Mouse (Mus musculus): ENCODE data around the gene Ttyh1. TPM values are rescaled to one million over a fixed set of nuclear protein-coding genes. Genes with fewer than 3 reads are reported as not detected.
"Not testable (repeated sequence)": the region's sequence is repeated elsewhere in the genome, so short reads cannot be mapped to it uniquely, and the experiment has no call there.

Gene Ttyh1
- total RNA-seq, 2 experiments from 2014 or later: 526 to 562 TPM

GRCm38 (mm10) chr7:4148341-4149208, 29.4 kb downstream of the Ttyh1 start:
- no peak for TF ChIP-seq CTCF (conservative IDR thresholded peaks at IDR 0.05)
- H3K4me3 ChIP-seq: peak overlapping the region; percentile 98
- no peak for DNase-seq (ENCODE audit: low spot score in 2 of 2)
- H3K27ac ChIP-seq: peak overlapping the region; percentile 100

GRCm38 (mm10) chr7:4149209-4150054, 30.2 kb downstream of the Ttyh1 start:
- Histone ChIP-seq H3K27ac (peak overlapping the region; percentile 100), H3K4me3 (peak overlapping the region; percentile 98)
- TF ChIP-seq CTCF (conservative IDR thresholded peaks at IDR 0.05): no peak
- peak; percentile 83 to 85 for DNase-seq (ENCODE audit: low spot score in 2 of 2)

DNA sequence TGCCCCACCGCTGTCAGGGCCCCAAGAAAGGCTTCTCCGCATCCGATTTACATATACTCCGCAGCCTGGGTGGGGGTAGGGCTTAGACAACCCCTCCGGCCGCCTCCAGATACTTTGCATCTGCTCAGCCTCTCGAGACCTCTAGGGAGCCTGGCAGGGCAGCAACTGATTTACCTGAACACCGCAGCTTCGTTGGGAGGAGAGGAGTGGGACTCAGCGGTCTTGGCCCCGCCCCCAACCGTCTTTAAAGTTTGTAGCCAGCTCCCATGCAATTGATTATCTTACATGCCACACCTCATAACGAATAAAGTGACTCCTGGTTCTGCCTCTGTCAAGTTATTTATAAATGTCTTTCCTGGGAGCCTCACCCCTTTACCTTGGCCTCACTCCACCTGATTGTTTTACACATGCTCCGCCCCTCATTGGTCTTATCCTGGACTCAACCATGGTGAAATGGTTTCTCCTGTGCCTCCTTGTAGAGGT, 30.9 kb downstream of the Ttyh1 start, which contains the start of gene Leng9:
Leng9 (minus strand) TSS at position 316 of the 483 bp plus-strand sequence.
- H3K4me3 ChIP-seq: peak within 1 kb of the TSS; percentile 98
- TF ChIP-seq CTCF (conservative IDR thresholded peaks at IDR 0.05): no peak
- DNase-seq (ENCODE audit: low spot score in 2 of 2): no peak
- H3K27ac ChIP-seq: peak within 1 kb of the TSS; percentile 100

- Histone ChIP-seq H3K27ac (peak overlapping the region; percentile 43; the same call in 1 of the 2 replicates), H3K4me3 (peak overlapping the region; percentile 98)
- TF ChIP-seq CTCF (conservative IDR thresholded peaks at IDR 0.05): no peak
- DNase-seq (ENCODE audit: low spot score in 2 of 2): no peak
Observed at GRCm38 (mm10) chr7:4150811-4151221, 31.6 kb downstream of the Ttyh1 start.

GRCm38 (mm10) chr7:4151241-4151640, 32.0 kb downstream of the Ttyh1 start:
- DNase-seq (ENCODE audit: low spot score in 2 of 2): no peak
- TF ChIP-seq CTCF (conservative IDR thresholded peaks at IDR 0.05): no peak
- peak overlapping the region; percentile 98 for H3K4me3 ChIP-seq
- H3K27ac ChIP-seq: no peak overlapping the region

- Histone ChIP-seq H3K27ac (no peak overlapping the region), H3K4me3 (no peak overlapping the region)
- DNase-seq (ENCODE audit: low spot score in 2 of 2): no peak
- no peak for TF ChIP-seq CTCF (conservative IDR thresholded peaks at IDR 0.05)
Observed at GRCm38 (mm10) chr7:4154356-4154755, 35.1 kb downstream of the Ttyh1 start.

- no peak for DNase-seq (ENCODE audit: low spot score in 2 of 2)
- Histone ChIP-seq H3K27ac (no peak overlapping the region), H3K4me3 (no peak overlapping the region)
- TF ChIP-seq CTCF (conservative IDR thresholded peaks at IDR 0.05): no peak
Observed at GRCm38 (mm10) chr7:4154976-4155375, 35.8 kb downstream of the Ttyh1 start.

DNA sequence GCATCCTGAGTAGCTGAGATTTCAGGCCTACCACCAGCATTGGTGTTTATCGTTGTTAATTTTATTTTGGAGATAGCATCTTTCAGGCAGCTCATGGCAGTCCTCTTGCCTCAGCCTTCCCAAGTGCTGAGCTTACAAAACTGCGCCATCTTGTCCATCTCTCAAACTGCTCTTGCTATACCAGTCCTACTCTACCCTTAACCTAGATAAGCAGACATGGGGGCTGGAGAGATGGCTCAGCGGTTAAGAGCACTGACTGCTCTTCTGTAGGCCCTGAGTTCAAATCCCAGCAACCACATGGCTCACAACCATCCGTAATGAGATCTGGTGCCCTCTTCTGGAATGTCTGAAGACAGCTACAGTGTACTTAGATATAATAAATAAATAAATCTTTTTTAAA, 42.4 kb downstream of the Ttyh1 start:
- not testable (repeated sequence) for H3K27ac ChIP-seq; H3K4me3 ChIP-seq; DNase-seq (ENCODE audit: low spot score in 2 of 2)
- peak; percentile 36 for TF ChIP-seq CTCF (conservative IDR thresholded peaks at IDR 0.05)

DNA sequence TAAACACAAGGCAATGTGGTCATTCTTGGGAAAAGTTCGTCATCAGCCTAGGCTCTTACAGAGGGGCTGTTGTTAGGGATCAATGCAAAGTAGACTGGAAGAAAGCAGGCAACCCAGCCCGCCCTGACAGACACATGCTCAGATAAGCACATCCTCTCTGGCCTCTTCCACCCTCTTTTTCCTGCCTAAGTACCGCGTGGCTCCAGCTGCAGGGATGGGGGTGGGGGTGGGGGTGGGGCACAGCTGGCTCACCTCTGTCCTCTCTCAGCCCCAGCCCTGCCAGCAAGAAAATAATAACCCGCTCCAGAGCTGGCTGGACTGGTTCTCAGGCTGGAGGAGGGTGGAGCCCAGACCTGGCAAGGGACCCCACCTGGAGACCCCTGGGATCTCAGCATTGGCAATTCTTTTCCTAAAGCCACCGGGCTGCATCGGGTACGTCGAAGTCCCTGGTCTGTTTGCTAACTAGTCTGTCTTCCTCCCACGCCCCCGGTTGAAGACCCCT, 44.4 kb downstream of the Ttyh1 start:
- DNase-seq (ENCODE audit: low spot score in 2 of 2): no peak
- TF ChIP-seq CTCF (conservative IDR thresholded peaks at IDR 0.05): no peak
- Histone ChIP-seq H3K4me3 (peak overlapping the region; percentile 43; the same call in 1 of the 2 replicates), H3K27ac (peak overlapping the region; percentile 28; the same call in 1 of the 2 replicates)

GRCm38 (mm10) chr7:4164090-4164910, 45.1 kb downstream of the Ttyh1 start, which contains the start of gene Cdc42ep5:
Gene Cdc42ep5, minus strand, starts transcription at chr7:4164860.
- peak within 1 kb of the TSS; percentile 43 for H3K4me3 ChIP-seq
- DNase-seq (ENCODE audit: low spot score in 2 of 2): no peak
- TF ChIP-seq CTCF (conservative IDR thresholded peaks at IDR 0.05): no peak
- H3K27ac ChIP-seq: peak within 1 kb of the TSS; percentile 28; the same call in 1 of the 2 replicates

- DNase-seq (ENCODE audit: low spot score in 2 of 2): no peak
- no peak for TF ChIP-seq CTCF (conservative IDR thresholded peaks at IDR 0.05)
- no peak overlapping the region for H3K4me3 ChIP-seq
- no peak overlapping the region for H3K27ac ChIP-seq
Observed at GRCm38 (mm10) chr7:4165286-4165685, 46.1 kb downstream of the Ttyh1 start.

- H3K4me3 ChIP-seq: no peak overlapping the region
- DNase-seq (ENCODE audit: low spot score in 2 of 2): no peak
- no peak for TF ChIP-seq CTCF (conservative IDR thresholded peaks at IDR 0.05)
- no peak overlapping the region for H3K27ac ChIP-seq
Observed at GRCm38 (mm10) chr7:4167098-4167497, 47.9 kb downstream of the Ttyh1 start.

Data from layer of hippocampus, adult 2 months (tissue).